Mouse (Mus musculus) forebrain, postnatal 0 days (tissue): ENCODE data around the gene Med16. TPM values are rescaled to one million over a fixed set of nuclear protein-coding genes. Genes with fewer than 3 reads are reported as not detected.
A peak's percentile ranks its signal among the peaks of the same experiment; 100 is the strongest.

Source experiments
- ATAC-seq: fragments of 200-750 bp; cut with Nextera tagmentation; 2 replicates; pipeline ENCODE4 v1.8.0; 2017; ENCODE audit warnings: mild to moderate bottlenecking, moderate library complexity
- DNase-seq: peaks from one replicate; pipeline ENCODE4 v3.0.0-alpha.2; 2015
- H3K27ac ChIP-seq: fragments of 300-500 bp; sonication (generic); 2 replicates; pipeline ENCODE4 v1.5.1; 2014; ENCODE audit warnings: low read depth, mild to moderate bottlenecking, antibody characterized with exemption, low read length, moderate library complexity, mixed read lengths
- H3K27me3 ChIP-seq: fragments of 300-500 bp; sonication (generic); 2 replicates; pipeline ENCODE4 v1.6.1; 2014; ENCODE audit warnings: mild to moderate bottlenecking, low read length, mixed read lengths; ENCODE audit not compliant: insufficient read depth
- H3K36me3 ChIP-seq: fragments of 300-500 bp; sonication (generic); 2 replicates; pipeline ENCODE4 v1.6.1; 2014; ENCODE audit warnings: mild to moderate bottlenecking, moderate library complexity; ENCODE audit not compliant: insufficient read depth
- H3K4me1 ChIP-seq: fragments of 300-500 bp; sonication (generic); 2 replicates; pipeline ENCODE4 v1.6.1; 2014; ENCODE audit warnings: antibody characterized with exemption; ENCODE audit not compliant: insufficient read depth
- H3K4me2 ChIP-seq: fragments of 300-500 bp; sonication (generic); 2 replicates; pipeline ENCODE4 v1.6.1; 2014; ENCODE audit warnings: low read depth, mild to moderate bottlenecking, moderate library complexity
- H3K4me3 ChIP-seq: fragments of 300-500 bp; sonication (generic); 2 replicates; pipeline ENCODE4 v1.5.1; 2014; ENCODE audit warnings: low read depth, low read length, mixed read lengths
- H3K9ac ChIP-seq: fragments of 300-500 bp; sonication (generic); 2 replicates; pipeline ENCODE4 v1.6.1; 2014; ENCODE audit warnings: mild to moderate bottlenecking
- H3K9me3 ChIP-seq: fragments of 300-500 bp; sonication (generic); 2 replicates; pipeline ENCODE4 v1.6.1; 2016; ENCODE audit warnings: low read length
- CTCF ChIP-seq: sonication (generic); IDR thresholded peaks from 2 replicates; pipeline ENCODE4 v1.5.1; 2016; ENCODE audit warnings: antibody characterized with exemption, control low read depth, low read depth
- WGBS: fragments of 180-500 bp; shearing (Covaris S2); extraction: QIAGEN DNeasy Blood & Tissue Kit; methylation state at CpG from one replicate; pipeline ENCODE4 v1.1.7; 2014; 5-methylcytosine and 5-hydroxymethylcytosine counted together
- polyA plus RNA-seq: library from polyadenylated mRNA; unstranded; fragments of >200 nt; fragmentation: Nextera tagmentation; extraction: Ambion mirVana; gene quantifications from 2 replicates; pipeline ENCODE4 v1.2.1, GENCODE M21; 2015
- total RNA-seq: library from RNA; depleted of rRNA; stranded (reverse); fragments of >200 nt; gene quantifications from 2 replicates; pipeline ENCODE4 v1.2.3, GENCODE M21; 2014

Gene Med16
- total and polyA plus RNA-seq, 2 experiments from 2014 or later = 56.0 to 60.9 TPM

GRCm38 (mm10) chr10:79933145-79933679, 24.5 kb upstream of the Med16 start:
- Histone ChIP-seq H3K4me1 (peaks cover 8% of the 10 kb centered on the region; the same call in 1 of the 2 replicates), H3K36me3 (peaks cover 13% of the 10 kb centered on the region; the same call in 1 of the 2 replicates), H3K27me3 (no peaks in the 10 kb centered on the region), H3K4me3 (no peak overlapping the region), H3K9me3 (no peaks in the 10 kb centered on the region), H3K4me2 (no peak overlapping the region), H3K27ac (no peak overlapping the region), H3K9ac (no peak overlapping the region)
- ATAC-seq (no peak), DNase-seq (no peak)
- no peak for TF ChIP-seq CTCF
- 65% methylated on average over 9 of the region's 9 CpGs for WGBS

DNA sequence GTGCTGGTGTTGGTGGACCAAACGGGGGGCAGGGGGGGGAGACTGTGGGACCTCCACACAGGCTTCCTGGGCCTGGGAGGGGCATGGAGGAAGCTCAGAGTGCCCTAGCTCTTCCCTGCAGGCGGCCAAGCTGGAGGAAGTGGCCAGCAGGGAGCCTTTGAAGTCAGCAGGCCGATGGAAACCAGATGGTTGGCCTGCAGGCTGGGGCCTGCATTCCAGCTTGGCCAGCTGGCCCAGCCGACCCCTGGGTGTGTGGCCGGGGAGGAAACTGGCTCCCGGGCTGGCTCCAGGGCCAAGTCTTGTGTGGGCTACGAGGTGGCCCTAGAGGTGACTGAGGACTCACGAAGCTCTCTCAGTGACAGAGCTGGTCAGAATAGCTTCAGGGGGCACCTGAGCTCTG, 24.0 kb upstream of the Med16 start:
- no peak overlapping the region for H3K9ac ChIP-seq
- 36% methylated on average over 8 of the region's 8 CpGs for WGBS
- no peaks in the 10 kb centered on the region for H3K27me3 ChIP-seq
- 0 out of 2 replicates have a peak overlapping the region, but pooled peaks have one; percentile 21 for H3K27ac ChIP-seq
- H3K36me3 ChIP-seq = peaks cover 13% of the 10 kb centered on the region; the same call in 1 of the 2 replicates
- no peak for ATAC-seq
- H3K4me1 ChIP-seq = peaks cover 8% of the 10 kb centered on the region; the same call in 1 of the 2 replicates
- no peak overlapping the region for H3K4me3 ChIP-seq
- TF ChIP-seq CTCF = no peak
- no peak for DNase-seq
- no peaks in the 10 kb centered on the region for H3K9me3 ChIP-seq
- no peak overlapping the region for H3K4me2 ChIP-seq

DNA sequence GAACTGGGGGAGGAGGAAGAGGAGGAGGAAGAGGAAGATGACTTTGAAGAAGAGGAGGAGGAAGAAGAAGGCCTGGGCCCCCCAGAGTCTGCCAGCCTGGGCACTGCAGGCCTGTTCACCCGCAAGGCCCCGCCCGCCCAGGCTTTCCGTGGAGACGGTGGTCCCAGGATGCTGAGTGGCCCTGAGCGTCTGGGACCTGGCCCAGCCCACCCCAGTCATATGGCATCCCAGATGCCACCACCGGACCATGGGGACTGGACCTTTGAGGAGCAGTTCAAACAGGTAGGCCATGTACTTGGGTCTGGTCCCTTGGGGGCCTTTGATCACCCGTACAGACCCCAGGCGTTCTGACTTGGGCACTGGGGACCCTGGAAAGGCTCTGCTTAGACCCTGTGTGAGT, 23.1 kb upstream of the Med16 start:
- no peak overlapping the region for H3K27ac ChIP-seq
- H3K4me1 ChIP-seq = peaks cover 8% of the 10 kb centered on the region; the same call in 1 of the 2 replicates
- DNase-seq = no peak
- H3K9ac ChIP-seq = no peak overlapping the region
- no peaks in the 10 kb centered on the region for H3K27me3 ChIP-seq
- no peak overlapping the region for H3K4me2 ChIP-seq
- H3K9me3 ChIP-seq = no peaks in the 10 kb centered on the region
- no peak for ATAC-seq
- H3K36me3 ChIP-seq = peaks cover 13% of the 10 kb centered on the region; the same call in 1 of the 2 replicates
- 77% methylated on average over 9 of the region's 9 CpGs for WGBS
- H3K4me3 ChIP-seq = no peak overlapping the region
- no peak for TF ChIP-seq CTCF

- Histone ChIP-seq H3K36me3 (peaks cover 13% of the 10 kb centered on the region; the same call in 1 of the 2 replicates), H3K4me3 (no peak overlapping the region), H3K4me2 (no peak overlapping the region), H3K9me3 (no peaks in the 10 kb centered on the region), H3K4me1 (peaks cover 8% of the 10 kb centered on the region; the same call in 1 of the 2 replicates), H3K9ac (no peak overlapping the region), H3K27ac (no peak overlapping the region), H3K27me3 (no peaks in the 10 kb centered on the region)
- ATAC-seq (no peak), DNase-seq (no peak)
- WGBS = 87% methylated on average over 16 of the region's 16 CpGs
- TF ChIP-seq CTCF = no peak
Observed at GRCm38 (mm10) chr10:79930826-79931186, 22.1 kb upstream of the Med16 start.

DNA sequence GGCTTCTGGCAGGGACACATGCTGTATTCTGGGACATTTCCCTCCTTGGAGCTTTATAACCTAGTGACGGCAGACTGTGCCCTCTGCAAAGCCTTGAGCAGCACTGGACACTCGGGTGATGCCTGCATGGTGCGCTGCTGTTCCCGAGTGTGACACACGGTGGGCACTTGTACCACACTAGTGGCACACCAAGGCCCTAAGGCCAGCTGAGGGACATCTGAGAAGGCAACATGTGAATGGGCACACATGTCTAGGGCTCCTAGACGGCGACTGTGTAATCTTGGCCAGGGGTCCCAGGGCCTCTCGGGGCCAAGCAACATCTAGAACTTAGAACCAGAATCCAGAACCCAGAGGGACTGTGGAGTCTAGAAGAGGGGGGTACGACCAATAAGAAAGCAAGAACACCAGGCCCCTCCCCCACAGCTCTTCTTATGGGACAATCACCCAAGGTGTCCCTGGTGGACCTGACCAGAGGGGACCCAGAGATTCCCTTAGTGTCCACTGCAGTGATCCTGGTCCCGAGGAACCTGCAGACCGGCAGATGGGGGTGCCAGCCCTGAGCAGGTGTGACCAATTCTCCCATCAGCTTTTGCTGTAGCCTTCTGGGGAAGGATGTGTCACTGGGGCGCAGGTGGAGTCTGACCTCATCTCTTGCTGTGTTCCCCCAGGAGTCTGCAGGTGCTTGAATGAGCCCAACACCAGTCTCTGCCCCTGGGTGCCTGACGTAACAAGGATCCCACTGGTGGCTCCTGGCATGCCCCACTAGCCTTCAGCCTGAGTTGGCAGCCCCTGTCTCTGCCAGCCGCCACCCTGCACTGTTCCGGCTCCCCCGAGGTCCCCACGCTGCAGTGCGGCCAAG, 21.5 kb upstream of the Med16 start:
- Histone ChIP-seq H3K27me3 (no peaks in the 10 kb centered on the region), H3K36me3 (peaks cover 13% of the 10 kb centered on the region; the same call in 1 of the 2 replicates), H3K4me1 (peaks cover 8% of the 10 kb centered on the region; the same call in 1 of the 2 replicates), H3K9ac (no peak overlapping the region), H3K4me3 (no peak overlapping the region), H3K27ac (no peak overlapping the region), H3K4me2 (no peak overlapping the region), H3K9me3 (no peaks in the 10 kb centered on the region)
- no peak for ATAC-seq
- no peak for TF ChIP-seq CTCF
- DNase-seq = no peak
- WGBS = 85% methylated on average over 18 of the region's 18 CpGs

DNA sequence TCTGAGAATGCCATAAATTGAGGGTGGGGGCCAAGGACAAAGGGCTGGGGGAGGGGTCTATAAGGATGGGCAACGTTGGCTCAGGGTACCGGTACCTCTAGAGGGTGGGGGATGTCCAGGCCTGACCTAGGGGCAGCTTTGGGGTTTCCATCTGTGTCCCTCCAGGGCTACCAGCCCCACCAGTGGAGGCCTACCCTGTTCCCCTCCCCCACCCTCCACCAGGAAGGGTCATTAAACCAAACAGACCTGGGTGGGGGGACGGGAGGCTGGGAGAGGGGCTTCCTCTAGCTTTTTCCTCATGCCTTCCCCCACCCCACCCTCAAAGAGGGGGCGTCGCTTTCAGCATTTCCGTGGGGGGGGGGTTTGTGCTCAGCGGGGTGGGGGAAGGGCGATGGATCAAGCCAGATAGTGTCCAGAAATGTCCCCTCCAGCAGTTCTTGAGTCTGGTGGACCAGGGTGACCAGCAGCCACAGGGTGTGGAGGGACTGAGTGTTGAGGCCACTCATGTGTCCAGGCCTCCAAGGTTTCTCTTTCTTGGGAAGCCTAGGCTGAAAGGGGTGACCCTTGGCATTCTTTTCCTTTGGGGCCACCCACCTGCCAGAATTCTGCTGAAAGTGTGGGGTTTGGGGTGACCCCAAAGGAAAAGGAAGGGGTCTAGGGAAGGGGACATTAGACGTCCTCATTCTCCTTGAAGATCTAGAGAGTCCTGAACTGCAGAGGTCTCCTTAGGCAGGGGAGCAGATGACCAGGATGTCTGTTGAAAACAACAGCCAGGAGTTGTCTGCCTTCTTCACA, 20.4 kb upstream of the Med16 start:
- TF ChIP-seq CTCF = no peak
- DNase-seq = no peak
- Histone ChIP-seq H3K27ac (peak overlapping the region; percentile 45; the same call in 1 of the 2 replicates), H3K4me3 (peak overlapping the region; percentile 88), H3K4me1 (peaks cover 8% of the 10 kb centered on the region; the same call in 1 of the 2 replicates), H3K4me2 (peak overlapping the region; percentile 89), H3K27me3 (no peaks in the 10 kb centered on the region), H3K9me3 (no peaks in the 10 kb centered on the region), H3K36me3 (peaks cover 13% of the 10 kb centered on the region; the same call in 1 of the 2 replicates), H3K9ac (peak overlapping the region; percentile 47)
- no peak for ATAC-seq
- 33% methylated on average over 9 of the region's 9 CpGs for WGBS
